Mouse (Mus musculus) midbrain, embryonic 13.5 days (tissue): Measurements from ENCODE around the gene Tbx15. TPM values are rescaled to one million over a fixed set of nuclear protein-coding genes. Genes with fewer than 3 reads are reported as not detected.
"Not testable (repeated sequence)": the region's sequence is repeated elsewhere in the genome, so short reads cannot be mapped to it uniquely, and the experiment has no call there.

Source experiments
- ATAC-seq: fragments of 200-750 bp; cut with Nextera tagmentation; 2 replicates; pipeline ENCODE4 v1.8.0; 2017; ENCODE audit warnings: mild to moderate bottlenecking, moderate TSS enrichment, moderate library complexity
- H3K27ac ChIP-seq: fragments of 300-500 bp; sonication (generic); 2 replicates; pipeline ENCODE4 v1.5.1; 2015; ENCODE audit warnings: inconsistent platforms, mild to moderate bottlenecking, moderate library complexity
- H3K27me3 ChIP-seq: fragments of 300-500 bp; sonication (generic); 2 replicates; pipeline ENCODE4 v1.6.1; 2015; ENCODE audit warnings: mild to moderate bottlenecking, inconsistent platforms
- H3K36me3 ChIP-seq: fragments of 300-500 bp; sonication (generic); 2 replicates; pipeline ENCODE4 v1.6.1; 2015; ENCODE audit warnings: mild to moderate bottlenecking, inconsistent platforms
- H3K4me1 ChIP-seq: fragments of 300-500 bp; sonication (generic); replicated peaks from 2 replicates; pipeline ENCODE4 v1.6.1; 2015; ENCODE audit warnings: inconsistent platforms
- H3K4me2 ChIP-seq: fragments of 300-500 bp; sonication (generic); replicated peaks from 2 replicates; pipeline ENCODE4 v1.6.1; 2015; ENCODE audit warnings: moderate library complexity, mild to moderate bottlenecking, inconsistent platforms
- H3K4me3 ChIP-seq: fragments of 300-500 bp; sonication (generic); replicated peaks from 2 replicates; pipeline ENCODE4 v1.5.1; 2015; ENCODE audit warnings: mild to moderate bottlenecking, inconsistent platforms
- H3K9ac ChIP-seq: fragments of 300-500 bp; sonication (generic); replicated peaks from 2 replicates; pipeline ENCODE4 v1.6.1; 2015; ENCODE audit warnings: mild to moderate bottlenecking, inconsistent platforms
- H3K9me3 ChIP-seq: fragments of 300-500 bp; sonication (generic); 2 replicates; pipeline ENCODE4 v1.6.1; 2016; ENCODE audit warnings: mild to moderate bottlenecking, inconsistent platforms
- WGBS: fragments of 180-500 bp; shearing (Covaris S2); methylation state at CpG from one replicate; pipeline ENCODE4 v1.1.7; 2015; 5-methylcytosine and 5-hydroxymethylcytosine counted together
- polyA plus RNA-seq: library from polyadenylated mRNA; unstranded; fragments of >200 nt; fragmentation: Nextera tagmentation; extraction: Ambion mirVana; gene quantifications from 2 replicates; pipeline ENCODE4 v1.2.1, GENCODE M21; 2015

Gene Tbx15
- polyA plus RNA-seq, 1 experiment from 2014 or later = 0.39 TPM

GRCm38 (mm10) chr3:99291386-99291785 is 51.2 kb downstream of the Tbx15 start:
- Histone ChIP-seq H3K9me3 (no peaks in the 10 kb centered on the region), H3K27ac (no peak overlapping the region), H3K9ac (no peak overlapping the region), H3K4me1 (peaks cover 4% of the 10 kb centered on the region), H3K27me3 (no peaks in the 10 kb centered on the region), H3K36me3 (no peaks in the 10 kb centered on the region), H3K4me2 (no peak overlapping the region), H3K4me3 (no peak overlapping the region)
- ATAC-seq = no peak

DNA sequence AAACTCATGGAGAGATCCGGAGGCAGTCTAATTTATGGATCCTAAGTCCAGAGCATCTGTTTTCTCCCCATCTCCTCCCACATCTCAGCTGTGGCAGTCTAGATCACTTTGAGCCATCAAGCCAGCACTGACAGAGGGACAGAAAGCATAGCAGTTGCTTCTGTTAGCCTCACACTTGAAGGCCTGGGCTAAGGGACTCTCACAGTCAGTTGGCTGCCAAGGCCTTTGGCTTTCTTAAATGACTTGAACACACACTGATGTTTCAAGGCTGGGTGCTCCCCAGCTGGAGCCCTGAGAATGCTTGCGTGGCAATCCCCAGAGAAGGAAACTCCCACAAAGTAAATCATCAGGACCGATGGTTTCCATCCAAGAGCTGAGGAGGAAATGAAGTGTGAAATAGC is 52.4 kb downstream of the Tbx15 start:
- Histone ChIP-seq H3K4me1 (peaks cover 4% of the 10 kb centered on the region), H3K9me3 (no peaks in the 10 kb centered on the region), H3K4me3 (no peak overlapping the region), H3K27ac (no peak overlapping the region), H3K4me2 (no peak overlapping the region), H3K36me3 (no peaks in the 10 kb centered on the region), H3K27me3 (no peaks in the 10 kb centered on the region), H3K9ac (no peak overlapping the region)
- ATAC-seq = no peak
- 80% methylated on average over 3 of the region's 3 CpGs for WGBS

DNA sequence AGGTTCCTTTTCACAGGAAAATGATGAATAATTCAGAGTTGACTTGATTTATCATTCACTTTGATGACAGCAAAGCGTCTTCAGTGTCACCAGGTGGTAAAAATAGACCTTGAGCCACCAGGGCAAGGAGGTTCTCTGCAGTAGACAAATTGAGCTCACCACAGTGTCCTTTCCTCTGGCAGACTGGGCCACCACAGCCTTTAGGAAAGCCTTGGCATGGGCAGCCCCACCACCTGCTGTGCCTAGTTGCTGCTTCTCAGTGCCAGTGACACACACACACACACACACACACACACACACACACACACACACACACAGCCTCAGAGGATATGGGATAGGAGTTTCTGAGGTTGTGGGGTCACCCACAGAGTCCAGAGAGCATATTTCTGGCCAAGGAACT is 54.0 kb downstream of the Tbx15 start:
- H3K36me3 ChIP-seq, H3K9ac ChIP-seq, ATAC-seq, H3K4me1 ChIP-seq, H3K27me3 ChIP-seq, H3K9me3 ChIP-seq, H3K4me3 ChIP-seq, H3K27ac ChIP-seq, H3K4me2 ChIP-seq: not testable (repeated sequence)
- 76% methylated on average over 1 of the region's 1 CpGs for WGBS

GRCm38 (mm10) chr3:99295301-99295700 is 55.1 kb downstream of the Tbx15 start:
- H3K27me3 ChIP-seq = no peaks in the 10 kb centered on the region
- H3K4me2 ChIP-seq = no peak overlapping the region
- H3K4me3 ChIP-seq = no peak overlapping the region
- H3K27ac ChIP-seq = no peak overlapping the region
- H3K36me3 ChIP-seq = no peaks in the 10 kb centered on the region
- no peaks in the 10 kb centered on the region for H3K9me3 ChIP-seq
- WGBS = 47% methylated on average over 2 of the region's 2 CpGs
- H3K9ac ChIP-seq = no peak overlapping the region
- peaks cover 2% of the 10 kb centered on the region for H3K4me1 ChIP-seq
- no peak for ATAC-seq

- no peaks in the 10 kb centered on the region for H3K4me1 ChIP-seq
- no peaks in the 10 kb centered on the region for H3K36me3 ChIP-seq
- no peaks in the 10 kb centered on the region for H3K9me3 ChIP-seq
- no peak for ATAC-seq
- H3K4me3 ChIP-seq = no peak overlapping the region
- no peak overlapping the region for H3K27ac ChIP-seq
- H3K9ac ChIP-seq = no peak overlapping the region
- no peak overlapping the region for H3K4me2 ChIP-seq
- 89% methylated on average over 5 of the region's 5 CpGs for WGBS
- no peaks in the 10 kb centered on the region for H3K27me3 ChIP-seq
Measured at GRCm38 (mm10) chr3:99296186-99296585, 56.0 kb downstream of the Tbx15 start.

DNA sequence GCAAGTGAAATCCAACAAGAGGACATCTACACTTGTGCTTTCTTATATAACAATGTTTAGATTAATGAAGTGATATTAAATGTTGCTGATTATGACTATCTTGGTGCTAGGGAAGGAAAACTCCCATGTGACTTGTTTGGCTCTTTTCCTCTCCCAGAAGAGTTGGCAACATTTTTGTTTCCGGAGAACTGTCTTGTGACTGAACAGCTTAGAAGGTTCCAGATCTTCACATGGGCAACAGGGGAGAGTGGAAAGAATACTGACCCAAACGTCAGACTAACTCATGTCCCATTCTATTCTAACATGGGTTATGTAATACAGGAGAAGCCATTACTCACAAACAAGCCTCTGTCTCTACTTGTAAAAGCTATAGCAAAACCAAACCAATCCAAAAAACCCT is 60.7 kb downstream of the Tbx15 start:
- no peaks in the 10 kb centered on the region for H3K36me3 ChIP-seq
- no peak overlapping the region for H3K4me3 ChIP-seq
- no peak overlapping the region for H3K4me2 ChIP-seq
- 90% methylated on average over 2 of the region's 2 CpGs for WGBS
- no peaks in the 10 kb centered on the region for H3K9me3 ChIP-seq
- no peaks in the 10 kb centered on the region for H3K27me3 ChIP-seq
- no peak overlapping the region for H3K27ac ChIP-seq
- no peak for ATAC-seq
- H3K4me1 ChIP-seq = no peaks in the 10 kb centered on the region
- H3K9ac ChIP-seq = no peak overlapping the region

DNA sequence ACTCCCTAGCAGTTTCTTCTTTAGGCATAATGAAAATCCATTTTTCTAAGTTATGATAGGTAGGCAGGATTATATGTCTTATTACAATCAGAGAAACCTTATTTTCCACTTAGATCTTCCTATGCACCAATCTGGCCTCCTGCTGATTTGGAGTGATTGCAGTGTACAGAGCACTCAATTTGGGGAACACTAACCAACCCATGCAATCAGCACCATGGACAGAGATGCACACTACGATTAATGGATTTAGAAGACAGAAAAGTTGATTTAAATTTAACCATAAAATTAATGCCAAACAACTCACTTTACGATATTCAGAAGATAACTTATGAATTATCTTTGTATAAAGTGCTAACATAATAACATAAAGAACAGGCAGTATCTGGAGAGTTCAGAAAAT is 70.7 kb downstream of the Tbx15 start:
- ATAC-seq = no peak
- WGBS = 58% methylated on average over 2 of the region's 2 CpGs

GRCm38 (mm10) chr3:99311943-99312635 is 71.9 kb downstream of the Tbx15 start:
- H3K27ac ChIP-seq = no peak overlapping the region
- no peaks in the 10 kb centered on the region for H3K4me1 ChIP-seq
- ATAC-seq = no peak
- H3K4me3 ChIP-seq = no peak overlapping the region
- 68% methylated on average over 7 of the region's 7 CpGs for WGBS
- H3K27me3 ChIP-seq = no peaks in the 10 kb centered on the region
- no peaks in the 10 kb centered on the region for H3K36me3 ChIP-seq
- no peaks in the 10 kb centered on the region for H3K9me3 ChIP-seq
- no peak overlapping the region for H3K4me2 ChIP-seq
- H3K9ac ChIP-seq = no peak overlapping the region

More for the DNA sequence above, 70.7 kb downstream of the Tbx15 start:
- Histone ChIP-seq H3K4me2 (no peak overlapping the region), H3K4me1 (no peaks in the 10 kb centered on the region), H3K9ac (no peak overlapping the region), H3K36me3 (no peaks in the 10 kb centered on the region), H3K27me3 (no peaks in the 10 kb centered on the region), H3K27ac (no peak overlapping the region), H3K4me3 (no peak overlapping the region), H3K9me3 (no peaks in the 10 kb centered on the region)

DNA sequence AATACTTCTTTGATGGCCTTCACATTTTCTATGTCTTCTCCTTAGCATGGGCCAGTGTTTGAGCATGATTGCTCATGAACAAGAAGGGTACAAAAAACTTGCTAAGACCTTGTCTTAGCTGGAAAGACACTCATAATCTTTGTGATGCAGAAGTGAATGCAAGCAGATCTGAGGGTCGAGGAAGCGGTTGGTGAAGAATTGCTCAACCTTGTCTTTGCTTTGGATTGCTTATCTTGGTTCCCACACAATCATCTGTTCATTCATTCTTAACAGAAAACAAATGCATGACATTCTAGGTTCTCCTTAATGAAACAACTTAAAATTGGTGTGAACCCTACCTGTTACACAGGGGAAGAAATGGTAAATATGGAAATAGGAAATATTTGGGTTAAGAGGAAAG is 82.2 kb downstream of the Tbx15 start:
- Histone ChIP-seq H3K27ac (no peak overlapping the region), H3K9me3 (no peaks in the 10 kb centered on the region), H3K4me1 (no peaks in the 10 kb centered on the region), H3K4me3 (no peak overlapping the region), H3K9ac (no peak overlapping the region), H3K4me2 (no peak overlapping the region), H3K36me3 (no peaks in the 10 kb centered on the region), H3K27me3 (no peaks in the 10 kb centered on the region)
- 88% methylated on average over 2 of the region's 2 CpGs for WGBS
- no peak for ATAC-seq

DNA sequence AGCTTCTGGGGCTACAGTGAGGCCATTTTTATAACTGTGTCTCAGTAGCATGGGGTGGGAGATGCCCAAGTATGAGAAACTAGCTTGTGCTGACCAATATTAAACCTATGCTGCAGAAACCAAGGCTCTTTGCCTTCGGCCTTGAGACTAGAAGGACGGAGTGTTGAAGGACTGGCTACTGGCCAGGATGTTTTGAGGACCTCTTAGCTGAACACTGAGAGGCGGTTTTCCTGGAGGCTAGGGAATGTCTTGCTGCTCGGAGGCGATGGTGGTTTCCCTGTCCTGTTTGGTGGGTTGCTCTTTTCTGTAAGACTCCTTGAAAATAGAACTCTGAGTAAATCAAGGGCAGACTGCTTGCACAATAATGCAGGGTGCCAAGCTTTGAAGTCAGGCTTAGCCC is 89.1 kb downstream of the Tbx15 start:
- WGBS = 88% methylated on average over 5 of the region's 5 CpGs
- Histone ChIP-seq H3K27me3 (no peaks in the 10 kb centered on the region), H3K4me1 (no peaks in the 10 kb centered on the region), H3K36me3 (no peaks in the 10 kb centered on the region), H3K4me2 (no peak overlapping the region), H3K4me3 (no peak overlapping the region), H3K9ac (no peak overlapping the region), H3K27ac (no peak overlapping the region), H3K9me3 (no peaks in the 10 kb centered on the region)
- ATAC-seq = no peak

DNA sequence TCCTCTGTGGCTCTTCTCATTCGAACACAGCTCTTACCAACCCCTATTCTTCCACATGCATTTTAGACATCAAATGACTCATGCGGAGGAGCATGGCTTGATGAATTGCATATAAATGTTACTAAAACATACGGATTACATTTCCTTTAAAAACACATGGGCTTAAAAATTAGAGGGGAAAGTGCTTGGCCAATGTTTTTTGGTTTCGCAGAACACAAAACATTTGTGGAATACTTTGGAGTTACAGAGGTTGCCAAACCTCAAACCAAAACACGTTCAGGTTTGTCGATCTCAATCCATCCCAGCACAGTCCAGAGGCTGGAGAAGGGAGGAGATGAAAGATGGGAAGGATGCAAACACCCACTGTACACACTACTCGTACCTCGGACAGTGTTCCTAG is 90.9 kb downstream of the Tbx15 start:
- H3K9ac ChIP-seq = no peak overlapping the region
- no peaks in the 10 kb centered on the region for H3K4me1 ChIP-seq
- ATAC-seq = no peak
- no peaks in the 10 kb centered on the region for H3K36me3 ChIP-seq
- no peak overlapping the region for H3K27ac ChIP-seq
- no peak overlapping the region for H3K4me3 ChIP-seq
- WGBS = 92% methylated on average over 8 of the region's 8 CpGs
- H3K4me2 ChIP-seq = no peak overlapping the region
- no peaks in the 10 kb centered on the region for H3K9me3 ChIP-seq
- no peaks in the 10 kb centered on the region for H3K27me3 ChIP-seq

DNA sequence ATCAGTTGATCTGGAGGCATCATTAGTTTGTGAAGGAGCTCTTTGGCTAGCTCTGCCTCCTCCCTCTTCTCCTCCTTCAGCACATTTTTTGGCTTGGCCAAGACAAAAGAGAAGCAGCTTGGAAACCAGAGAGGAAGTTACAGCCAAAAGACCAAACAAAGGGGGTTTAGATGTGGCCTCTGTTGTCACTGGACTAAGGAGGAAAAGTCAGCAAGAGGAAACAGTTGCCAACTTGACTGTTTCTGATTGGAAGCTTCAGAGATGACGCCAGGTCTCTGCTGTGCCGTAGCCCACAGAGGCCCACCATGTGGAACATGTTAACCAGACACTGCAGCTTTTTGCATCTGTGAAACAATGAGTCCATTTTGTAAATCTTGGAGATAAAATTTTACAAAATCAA is 96.7 kb downstream of the Tbx15 start:
- no peak overlapping the region for H3K4me3 ChIP-seq
- H3K27ac ChIP-seq = no peak overlapping the region
- no peaks in the 10 kb centered on the region for H3K9me3 ChIP-seq
- H3K4me2 ChIP-seq = no peak overlapping the region
- ATAC-seq = no peak
- H3K9ac ChIP-seq = no peak overlapping the region
- no peaks in the 10 kb centered on the region for H3K27me3 ChIP-seq
- no peaks in the 10 kb centered on the region for H3K4me1 ChIP-seq
- WGBS = 92% methylated on average over 2 of the region's 2 CpGs
- H3K36me3 ChIP-seq = no peaks in the 10 kb centered on the region

DNA sequence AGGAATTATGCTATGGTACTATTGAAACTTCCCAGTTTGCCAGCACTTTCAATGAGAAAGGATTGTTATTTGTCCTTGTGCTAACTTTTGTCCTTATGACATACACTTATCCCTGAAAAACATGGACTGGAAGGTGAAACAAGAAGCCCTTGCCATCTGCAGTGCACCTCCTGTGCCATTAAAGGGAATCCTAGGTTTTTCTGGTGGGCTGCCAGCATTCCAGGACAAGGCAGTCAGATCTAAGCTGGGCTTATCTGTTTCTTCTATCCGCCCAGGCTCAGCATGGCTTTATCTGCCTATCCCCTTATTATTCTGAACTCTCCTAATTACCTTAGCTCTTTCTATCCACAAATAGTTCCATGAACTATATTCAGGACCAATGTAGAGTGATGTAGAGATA is 98.6 kb downstream of the Tbx15 start:
- WGBS = 50% methylated on average over 1 of the region's 1 CpGs
- Histone ChIP-seq H3K4me2 (no peak overlapping the region), H3K27ac (no peak overlapping the region), H3K9me3 (no peaks in the 10 kb centered on the region), H3K4me3 (no peak overlapping the region), H3K4me1 (no peaks in the 10 kb centered on the region), H3K27me3 (no peaks in the 10 kb centered on the region), H3K36me3 (no peaks in the 10 kb centered on the region), H3K9ac (no peak overlapping the region)
- ATAC-seq = no peak
